Mouse (Mus musculus) limb, embryonic 14.5 days (tissue): ENCODE data around the gene Ado. TPM values are rescaled to one million over a fixed set of nuclear protein-coding genes. Genes with fewer than 3 reads are reported as not detected.

Source experiments
- ATAC-seq: fragments of 200-750 bp; cut with Nextera tagmentation; 2 replicates; pipeline ENCODE4 v1.8.0; 2017; ENCODE audit warnings: low read depth, moderate number of reproducible peaks, moderate TSS enrichment; ENCODE audit not compliant: low FRiP score
- DNase-seq: peaks from one replicate; pipeline ENCODE4 v3.0.0-alpha.2; 2015; ENCODE audit warnings: low spot score
- H3K27ac ChIP-seq: fragments of 300-500 bp; sonication (generic); replicated peaks from 2 replicates; pipeline ENCODE4 v1.5.1; 2014; ENCODE audit warnings: low read depth, mild to moderate bottlenecking, low read length, moderate library complexity, mixed read lengths
- H3K27me3 ChIP-seq: fragments of 300-500 bp; sonication (generic); 2 replicates; pipeline ENCODE4 v1.6.1; 2014; ENCODE audit warnings: low read length, mixed read lengths; ENCODE audit not compliant: control insufficient read depth, insufficient read depth
- H3K36me3 ChIP-seq: fragments of 300-500 bp; sonication (generic); 2 replicates; pipeline ENCODE4 v1.6.1; 2014; ENCODE audit warnings: mild to moderate bottlenecking, low read length, moderate library complexity, mixed read lengths; ENCODE audit not compliant: control insufficient read depth, insufficient read depth
- H3K4me1 ChIP-seq: fragments of 300-500 bp; sonication (generic); 2 replicates; pipeline ENCODE4 v1.6.1; 2014; ENCODE audit warnings: antibody characterized with exemption, low read length, mixed read lengths; ENCODE audit not compliant: control insufficient read depth, insufficient read depth
- H3K4me2 ChIP-seq: fragments of 300-500 bp; sonication (generic); replicated peaks from 2 replicates; pipeline ENCODE4 v1.6.1; 2014; ENCODE audit warnings: low read depth, mild to moderate bottlenecking, low read length, moderate library complexity; ENCODE audit not compliant: severe bottlenecking
- H3K4me3 ChIP-seq: fragments of 300-500 bp; sonication (generic); replicated peaks from 2 replicates; pipeline ENCODE4 v1.5.1; 2014; ENCODE audit warnings: low read length
- H3K9ac ChIP-seq: fragments of 300-500 bp; sonication (generic); 2 replicates; pipeline ENCODE4 v1.6.1; 2014; ENCODE audit warnings: mild to moderate bottlenecking, low read depth, low read length, moderate library complexity; ENCODE audit not compliant: severe bottlenecking
- H3K9me3 ChIP-seq: fragments of 300-500 bp; sonication (generic); 2 replicates; pipeline ENCODE4 v1.6.1; 2016; ENCODE audit warnings: low read length; ENCODE audit not compliant: control insufficient read depth
- POLR2A ChIP-seq: fragments of 200-500 bp; IDR thresholded peaks from 2 replicates; pipeline ENCODE4 v1.8.0; 2012; ENCODE audit warnings: inconsistent platforms, mild to moderate bottlenecking, moderate library complexity, borderline replicate concordance; ENCODE audit not compliant: insufficient read depth, insufficient read length; ENCODE audit errors: extremely low read depth
- WGBS: fragments of 180-500 bp; shearing (Covaris S2); extraction: QIAGEN DNeasy Blood & Tissue Kit; methylation state at CpG from one replicate; pipeline ENCODE4 v1.1.7; 2014; 5-methylcytosine and 5-hydroxymethylcytosine counted together
- polyA plus RNA-seq, 2 experiments: library from polyadenylated mRNA; depleted of rRNA in 1 of 2; stranded (reverse) in 1 of 2; unstranded in 1 of 2; fragments of >200 nt; fragmentation: Nextera tagmentation in 1 of 2; extraction: Ambion mirVana in 1 of 2; gene quantifications; 2 replicates each; pipeline versions ENCODE4 v1.2.1 to v1.2.3; 2012 to 2014

Gene Ado
- polyA plus RNA-seq, 2 experiments = 14.1 to 63.8 TPM

GRCm38 (mm10) chr10:67518733-67519132, 30.0 kb downstream of the Ado start:
- Histone ChIP-seq H3K9ac (no peak overlapping the region), H3K27me3 (no peaks in the 10 kb centered on the region), H3K4me2 (no peak overlapping the region), H3K36me3 (no peaks in the 10 kb centered on the region), H3K9me3 (no peaks in the 10 kb centered on the region), H3K4me3 (no peak overlapping the region), H3K27ac (no peak overlapping the region), H3K4me1 (no peaks in the 10 kb centered on the region)
- TF ChIP-seq POLR2A = no peak
- DNase-seq (no peak), ATAC-seq (no peak)
- 81% methylated on average over 3 of the region's 3 CpGs for WGBS

- TF ChIP-seq POLR2A = no peak
- Histone ChIP-seq H3K4me1 (no peaks in the 10 kb centered on the region), H3K4me2 (no peak overlapping the region), H3K4me3 (no peak overlapping the region), H3K9ac (no peak overlapping the region), H3K9me3 (no peaks in the 10 kb centered on the region), H3K27ac (no peak overlapping the region), H3K27me3 (no peaks in the 10 kb centered on the region), H3K36me3 (no peaks in the 10 kb centered on the region)
- ATAC-seq = no peak
- WGBS = 77% methylated on average over 7 of the region's 7 CpGs
- DNase-seq = no peak
Observed at GRCm38 (mm10) chr10:67512871-67513270, 35.9 kb downstream of the Ado start.

GRCm38 (mm10) chr10:67512211-67512610, 36.5 kb downstream of the Ado start:
- DNase-seq (no peak), ATAC-seq (no peak)
- no peak for TF ChIP-seq POLR2A
- no peak overlapping the region for H3K4me2 ChIP-seq
- H3K4me3 ChIP-seq = no peak overlapping the region
- WGBS = 58% methylated on average over 8 of the region's 8 CpGs
- H3K9me3 ChIP-seq = no peaks in the 10 kb centered on the region
- H3K27ac ChIP-seq = no peak overlapping the region
- no peak overlapping the region for H3K9ac ChIP-seq
- no peaks in the 10 kb centered on the region for H3K36me3 ChIP-seq
- H3K27me3 ChIP-seq = no peaks in the 10 kb centered on the region
- no peaks in the 10 kb centered on the region for H3K4me1 ChIP-seq

- Histone ChIP-seq H3K4me2 (no peak overlapping the region), H3K4me3 (no peak overlapping the region), H3K36me3 (no peaks in the 10 kb centered on the region), H3K27me3 (no peaks in the 10 kb centered on the region), H3K27ac (no peak overlapping the region), H3K9ac (no peak overlapping the region), H3K4me1 (no peaks in the 10 kb centered on the region), H3K9me3 (no peaks in the 10 kb centered on the region)
- no peak for TF ChIP-seq POLR2A
- DNase-seq (no peak), ATAC-seq (no peak)
- 67% methylated on average over 3 of the region's 3 CpGs for WGBS
Observed at GRCm38 (mm10) chr10:67505248-67505647, 43.5 kb downstream of the Ado start.

- ATAC-seq = no peak
- DNase-seq = no peak
- Histone ChIP-seq H3K9ac (no peak overlapping the region), H3K9me3 (no peaks in the 10 kb centered on the region), H3K4me1 (no peaks in the 10 kb centered on the region), H3K27me3 (no peaks in the 10 kb centered on the region), H3K4me2 (no peak overlapping the region), H3K36me3 (no peaks in the 10 kb centered on the region), H3K4me3 (no peak overlapping the region), H3K27ac (no peak overlapping the region)
- 63% methylated on average over 5 of the region's 5 CpGs for WGBS
- TF ChIP-seq POLR2A = no peak
Observed at GRCm38 (mm10) chr10:67504046-67504445, 44.7 kb downstream of the Ado start.
